Mouse (Mus musculus): ENCODE measurements around the gene Ppp1r3c. TPM values are rescaled to one million over a fixed set of nuclear protein-coding genes. Genes with fewer than 3 reads are reported as not detected.
"Not testable (repeated sequence)": the region's sequence is repeated elsewhere in the genome, so short reads cannot be mapped to it uniquely, and the experiment has no call there.

Gene Ppp1r3c
- total and polyA plus RNA-seq, 2 experiments from 2014 or later: 8.4 to 26.7 TPM

DNA sequence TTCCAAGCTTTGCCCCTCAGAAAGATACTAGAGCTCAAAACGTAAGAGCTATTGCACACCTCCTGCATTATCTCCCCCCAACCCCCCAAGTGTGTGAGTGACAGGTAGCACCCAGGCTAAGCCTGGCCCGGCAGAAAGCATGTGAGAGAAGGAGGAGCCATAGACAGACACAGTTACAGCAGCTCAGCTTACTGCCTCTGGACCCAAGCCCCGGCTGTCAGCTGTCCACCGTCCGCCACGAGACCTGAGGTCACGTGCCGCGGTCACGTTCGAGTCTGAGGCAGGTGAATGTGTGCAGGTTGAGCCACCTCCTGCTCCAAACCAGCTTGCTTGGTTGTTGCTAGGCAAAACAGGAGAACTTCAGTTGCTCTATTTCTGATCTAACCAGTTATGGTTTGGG lies 5.1 kb downstream of the Ppp1r3c start:
- Histone ChIP-seq H3K27ac (ENCODE audit: low read depth, low read length) (no peak overlapping the region), H3K27me3 (ENCODE audit: insufficient read depth, low read length) (no peaks in the 10 kb centered on the region), H3K9me3 (ENCODE audit: low read length) (no peaks in the 10 kb centered on the region), H3K4me2 (ENCODE audit: low read depth, low read length, poor library complexity, severe bottlenecking) (no peak overlapping the region), H3K36me3 (ENCODE audit: insufficient read depth, low read length) (no peaks in the 10 kb centered on the region), H3K9ac (replicated peaks; ENCODE audit: low read length, poor library complexity, severe bottlenecking) (no peak overlapping the region), H3K4me3 (ENCODE audit: low read depth, low read length) (no peak overlapping the region), H3K4me1 (ENCODE audit: insufficient read depth, low read length) (no peaks in the 10 kb centered on the region)
- DNase-seq (ENCODE audit: low spot score): no peak
- ATAC-seq (ENCODE audit: low FRiP score): no peak
- no peak for TF ChIP-seq CTCF (IDR thresholded peaks at IDR 0.05)
- 85% methylated on average over 11 of the region's 11 CpGs for WGBS

DNA sequence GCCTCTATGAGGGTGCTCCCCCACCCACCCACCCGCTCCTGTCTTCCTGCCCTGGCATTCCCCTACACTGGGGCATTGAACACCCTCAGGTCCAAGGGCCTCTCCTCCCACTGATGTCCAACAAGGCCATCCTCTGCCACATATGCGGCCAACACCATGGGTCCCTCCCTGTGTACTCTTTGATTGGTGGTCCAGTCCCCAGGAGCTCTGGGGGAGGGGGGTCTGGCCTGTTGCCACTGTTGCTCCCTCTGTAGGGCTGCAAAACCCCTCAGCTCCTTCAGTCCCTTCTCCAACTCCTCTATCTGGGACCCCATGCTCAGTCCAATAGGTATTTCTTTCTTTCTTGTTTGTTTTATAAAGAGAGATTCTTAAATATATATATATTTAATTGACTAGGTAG lies 6.0 kb downstream of the Ppp1r3c start:
- not testable (repeated sequence) for ATAC-seq (ENCODE audit: low FRiP score); H3K4me3 ChIP-seq (ENCODE audit: low read depth, low read length)
- WGBS: 95% methylated on average over 2 of the region's 2 CpGs

DNA sequence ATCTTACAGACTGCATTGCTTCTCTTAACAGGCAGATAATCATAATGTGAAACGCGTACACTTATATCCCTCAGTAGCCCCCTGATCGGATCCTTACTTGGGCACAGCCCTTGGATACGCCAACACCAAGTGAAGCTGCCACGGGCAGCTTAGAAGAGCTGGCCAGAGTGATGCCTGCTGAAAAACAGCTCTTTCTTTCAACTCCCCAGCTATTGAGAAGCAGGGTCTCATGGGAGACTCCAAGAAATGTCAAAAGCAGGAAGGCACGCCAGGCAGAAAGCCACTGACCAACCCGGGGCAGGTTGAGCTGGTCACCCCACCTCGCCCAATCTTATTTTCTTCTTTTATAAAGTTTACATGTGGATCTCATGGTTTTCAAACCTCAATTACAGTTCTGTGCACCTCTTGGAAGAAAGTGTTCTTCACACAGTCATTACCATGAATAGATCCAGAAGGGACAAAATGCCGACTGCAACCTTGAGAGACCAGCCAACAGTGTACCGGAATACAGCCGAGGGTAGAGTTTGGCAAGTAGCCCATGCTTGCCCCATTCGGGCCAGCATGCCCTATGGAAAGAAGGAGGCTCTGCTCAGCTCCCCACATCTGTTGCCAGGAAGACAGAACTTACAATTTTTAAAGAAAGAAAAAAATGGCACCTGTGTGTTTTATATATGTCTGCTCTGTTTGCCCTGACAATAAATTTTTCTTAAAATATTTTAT lies 7.6 kb downstream of the Ppp1r3c start:
- 82% methylated on average over 12 of the region's 12 CpGs for WGBS
- no peak overlapping the region for H3K9ac ChIP-seq (replicated peaks; ENCODE audit: low read length, poor library complexity, severe bottlenecking)
- no peaks in the 10 kb centered on the region for H3K9me3 ChIP-seq (ENCODE audit: low read length)
- no peak for TF ChIP-seq CTCF (IDR thresholded peaks at IDR 0.05)
- DNase-seq (ENCODE audit: low spot score): peak; percentile 66
- no peak overlapping the region for H3K27ac ChIP-seq (ENCODE audit: low read depth, low read length)
- no peaks in the 10 kb centered on the region for H3K36me3 ChIP-seq (ENCODE audit: insufficient read depth, low read length)
- ATAC-seq (ENCODE audit: low FRiP score): peak; percentile 56; the same call in 1 of the 2 replicates
- H3K27me3 ChIP-seq (ENCODE audit: insufficient read depth, low read length): no peaks in the 10 kb centered on the region
- H3K4me3 ChIP-seq (ENCODE audit: low read depth, low read length): no peak overlapping the region
- H3K4me1 ChIP-seq (ENCODE audit: insufficient read depth, low read length): no peaks in the 10 kb centered on the region
- no peak overlapping the region for H3K4me2 ChIP-seq (ENCODE audit: low read depth, low read length, poor library complexity, severe bottlenecking)

More for the DNA sequence above, 6.0 kb downstream of the Ppp1r3c start:
- not testable (repeated sequence) for H3K36me3 ChIP-seq (ENCODE audit: insufficient read depth, low read length); H3K9ac ChIP-seq (replicated peaks; ENCODE audit: low read length, poor library complexity, severe bottlenecking); H3K27ac ChIP-seq (ENCODE audit: low read depth, low read length); DNase-seq (ENCODE audit: low spot score); H3K27me3 ChIP-seq (ENCODE audit: insufficient read depth, low read length); H3K9me3 ChIP-seq (ENCODE audit: low read length); H3K4me2 ChIP-seq (ENCODE audit: low read depth, low read length, poor library complexity, severe bottlenecking); H3K4me1 ChIP-seq (ENCODE audit: insufficient read depth, low read length)

DNA sequence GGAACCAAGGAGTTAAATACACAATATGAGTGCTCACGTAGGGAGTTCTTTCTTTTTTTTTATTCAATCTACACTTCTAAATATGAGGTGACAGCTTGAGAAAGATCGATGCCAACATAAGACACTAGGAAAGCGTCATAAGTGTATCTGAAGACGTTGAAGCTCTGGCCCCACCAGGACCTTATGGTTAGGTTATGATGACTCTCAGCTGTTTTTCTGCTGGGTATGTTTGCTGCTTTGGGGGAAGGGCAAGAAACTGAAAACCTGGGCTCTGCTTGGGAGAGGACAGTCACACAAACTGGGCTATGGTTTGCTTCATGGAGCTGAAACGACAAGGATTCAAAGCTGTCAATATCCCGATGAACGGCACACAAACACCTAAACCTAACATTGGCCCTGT lies 11.5 kb downstream of the Ppp1r3c start:
- ATAC-seq (ENCODE audit: low FRiP score) (no peak), DNase-seq (ENCODE audit: low spot score) (no peak)
- no peak overlapping the region for H3K4me3 ChIP-seq (ENCODE audit: low read depth, low read length)
- WGBS: 87% methylated on average over 7 of the region's 7 CpGs
- H3K9me3 ChIP-seq (ENCODE audit: low read length): no peaks in the 10 kb centered on the region
- TF ChIP-seq CTCF (IDR thresholded peaks at IDR 0.05): no peak
- H3K4me2 ChIP-seq (ENCODE audit: low read depth, low read length, poor library complexity, severe bottlenecking): no peak overlapping the region
- H3K27ac ChIP-seq (ENCODE audit: low read depth, low read length): no peak overlapping the region
- H3K4me1 ChIP-seq (ENCODE audit: insufficient read depth, low read length): no peaks in the 10 kb centered on the region
- no peaks in the 10 kb centered on the region for H3K36me3 ChIP-seq (ENCODE audit: insufficient read depth, low read length)
- no peaks in the 10 kb centered on the region for H3K27me3 ChIP-seq (ENCODE audit: insufficient read depth, low read length)
- H3K9ac ChIP-seq (replicated peaks; ENCODE audit: low read length, poor library complexity, severe bottlenecking): no peak overlapping the region

DNA sequence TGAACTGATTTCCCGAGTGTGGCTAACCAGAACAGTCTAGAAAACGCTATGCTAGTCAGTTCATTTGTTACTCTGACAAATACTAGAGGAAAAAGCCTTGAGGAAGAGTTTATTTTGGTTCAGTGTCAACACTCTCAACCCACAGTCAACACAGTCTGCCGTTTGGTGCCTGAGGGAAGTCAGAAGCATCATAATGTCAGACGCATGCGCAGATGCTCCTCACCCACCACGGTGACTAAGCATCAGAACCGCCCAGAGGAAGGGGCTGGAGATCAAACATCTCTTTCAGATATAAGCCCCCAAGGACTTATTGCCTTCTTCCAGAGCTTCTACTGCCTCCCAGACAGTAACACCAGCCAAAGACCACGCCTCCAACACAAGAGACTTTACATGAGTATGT lies 15.3 kb downstream of the Ppp1r3c start:
- H3K9ac ChIP-seq (replicated peaks; ENCODE audit: low read length, poor library complexity, severe bottlenecking): no peak overlapping the region
- WGBS: 71% methylated on average over 8 of the region's 8 CpGs
- H3K27me3 ChIP-seq (ENCODE audit: insufficient read depth, low read length): no peaks in the 10 kb centered on the region
- H3K9me3 ChIP-seq (ENCODE audit: low read length): no peaks in the 10 kb centered on the region
- H3K4me2 ChIP-seq (ENCODE audit: low read depth, low read length, poor library complexity, severe bottlenecking): no peak overlapping the region
- no peak for TF ChIP-seq CTCF (IDR thresholded peaks at IDR 0.05)
- H3K4me3 ChIP-seq (ENCODE audit: low read depth, low read length): no peak overlapping the region
- DNase-seq (ENCODE audit: low spot score) (peak; percentile 19), ATAC-seq (ENCODE audit: low FRiP score) (no peak)
- H3K4me1 ChIP-seq (ENCODE audit: insufficient read depth, low read length): no peaks in the 10 kb centered on the region
- H3K27ac ChIP-seq (ENCODE audit: low read depth, low read length): no peak overlapping the region
- H3K36me3 ChIP-seq (ENCODE audit: insufficient read depth, low read length): no peaks in the 10 kb centered on the region

DNA sequence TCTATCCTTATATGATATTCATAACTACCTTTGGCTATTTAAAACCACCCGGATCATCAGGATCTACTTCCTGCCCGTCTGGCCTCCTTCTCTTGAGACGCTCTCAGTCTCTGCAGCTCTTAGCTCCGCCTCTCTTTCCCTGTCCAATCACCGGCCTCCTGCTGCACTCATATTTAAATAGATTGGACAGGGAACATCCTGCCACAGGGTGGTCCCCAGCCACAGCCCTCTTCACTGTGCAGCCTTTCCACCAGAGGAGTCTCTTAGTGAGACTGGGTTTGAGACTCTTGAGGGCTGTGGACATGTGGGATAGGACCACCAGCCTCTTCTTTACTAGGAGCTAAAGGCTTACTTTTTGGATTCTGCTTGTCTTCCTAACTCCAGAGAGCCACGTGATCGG lies 20.2 kb downstream of the Ppp1r3c start:
- no peak overlapping the region for H3K4me3 ChIP-seq (ENCODE audit: low read depth, low read length)
- H3K27ac ChIP-seq (ENCODE audit: low read depth, low read length): no peak overlapping the region
- H3K4me2 ChIP-seq (ENCODE audit: low read depth, low read length, poor library complexity, severe bottlenecking): no peak overlapping the region
- no peak for ATAC-seq (ENCODE audit: low FRiP score)
- no peak overlapping the region for H3K9ac ChIP-seq (replicated peaks; ENCODE audit: low read length, poor library complexity, severe bottlenecking)
- H3K27me3 ChIP-seq (ENCODE audit: insufficient read depth, low read length): no peaks in the 10 kb centered on the region
- no peak for DNase-seq (ENCODE audit: low spot score)
- no peaks in the 10 kb centered on the region for H3K36me3 ChIP-seq (ENCODE audit: insufficient read depth, low read length)
- TF ChIP-seq CTCF (IDR thresholded peaks at IDR 0.05): no peak
- H3K4me1 ChIP-seq (ENCODE audit: insufficient read depth, low read length): no peaks in the 10 kb centered on the region
- WGBS: 72% methylated on average over 7 of the region's 7 CpGs
- H3K9me3 ChIP-seq (ENCODE audit: low read length): no peaks in the 10 kb centered on the region
